Mouse (Mus musculus) liver, embryonic 14.5 days (tissue): ENCODE results near the gene Scn1b. TPM values are rescaled to one million over a fixed set of nuclear protein-coding genes. Genes with fewer than 3 reads are reported as not detected.

ENCODE experiments used
- ATAC-seq: fragments of 200-750 bp; cut with Nextera tagmentation; 2 replicates; pipeline ENCODE4 v1.8.0; 2017; ENCODE audit warnings: moderate number of reproducible peaks, mild to moderate bottlenecking, moderate library complexity; ENCODE audit not compliant: insufficient read depth
- DNase-seq, 3 experiments: peaks; one replicate each; pipeline ENCODE4 v3.0.0-alpha.2; 2012 to 2013; ENCODE audit warnings: low read depth in 3 of 3, low spot score in 3 of 3
- H3K27ac ChIP-seq: fragments of 300-500 bp; sonication (generic); 2 replicates; pipeline ENCODE4 v1.5.1; 2014; ENCODE audit warnings: moderate library complexity, mild to moderate bottlenecking, control low read depth, inconsistent platforms
- H3K27me3 ChIP-seq: fragments of 300-500 bp; sonication (generic); 2 replicates; pipeline ENCODE4 v1.6.1; 2014; ENCODE audit warnings: mild to moderate bottlenecking, low read length, moderate library complexity; ENCODE audit not compliant: control insufficient read depth, insufficient read depth
- H3K36me3 ChIP-seq: fragments of 300-500 bp; sonication (generic); replicated peaks from 2 replicates; pipeline ENCODE4 v1.6.1; 2014; ENCODE audit warnings: low read depth; ENCODE audit not compliant: control insufficient read depth, insufficient read depth
- H3K4me1 ChIP-seq, 2 experiments: fragments of 200-500 bp in 1 of 2; fragments of 300-500 bp in 1 of 2; sonication (generic) in 1 of 2; replicated peaks; 2 replicates each; pipeline ENCODE4 v1.6.1; 2012 to 2014; ENCODE audit warnings: antibody characterized with exemption in 1 of 2, inconsistent platforms in 1 of 2, low read length in 1 of 2; ENCODE audit not compliant: control insufficient read depth in 2 of 2, insufficient read depth in 2 of 2
- H3K4me2 ChIP-seq: fragments of 300-500 bp; sonication (generic); 2 replicates; pipeline ENCODE4 v1.6.1; 2014; ENCODE audit warnings: low read depth, mild to moderate bottlenecking, control low read depth, moderate library complexity
- H3K4me3 ChIP-seq, 2 experiments: fragments of 200-500 bp in 1 of 2; fragments of 300-500 bp in 1 of 2; sonication (generic) in 1 of 2; 2 replicates each; pipeline ENCODE4 v1.5.1; 2012 to 2014; ENCODE audit warnings: low read depth in 2 of 2, low read length in 2 of 2, mild to moderate bottlenecking in 2 of 2, control low read depth in 1 of 2, inconsistent platforms in 1 of 2, moderate library complexity in 1 of 2; ENCODE audit not compliant: insufficient read depth in 1 of 2
- H3K9ac ChIP-seq: fragments of 300-500 bp; sonication (generic); replicated peaks from 2 replicates; pipeline ENCODE4 v1.6.1; 2014; ENCODE audit warnings: mild to moderate bottlenecking, control low read depth, moderate library complexity
- H3K9me3 ChIP-seq: fragments of 300-500 bp; sonication (generic); 2 replicates; pipeline ENCODE4 v1.6.1; 2016; ENCODE audit warnings: low read length, mixed read lengths; ENCODE audit not compliant: control insufficient read depth
- CTCF ChIP-seq: IDR thresholded peaks from 2 replicates; pipeline ENCODE4 v1.5.1; 2016; ENCODE audit warnings: antibody characterized with exemption, low read depth, control low read depth
- EP300 ChIP-seq: IDR thresholded peaks from 2 replicates; pipeline ENCODE4 v1.6.1; 2016; ENCODE audit warnings: antibody characterized with exemption, low read depth
- whole genome bisulfite sequencing: fragments of 180-500 bp; shearing (Covaris S2); extraction: QIAGEN DNeasy Blood & Tissue Kit; methylation state at CpG from one replicate; pipeline ENCODE4 v1.1.7; 2014; ENCODE audit not compliant: insufficient replicate concordance; 5-methylcytosine and 5-hydroxymethylcytosine counted together
- polyA plus RNA-seq, 2 experiments: library from polyadenylated mRNA; depleted of rRNA in 1 of 2; stranded (reverse) in 1 of 2; unstranded in 1 of 2; fragments of >200 nt; fragmentation: Nextera tagmentation in 1 of 2; extraction: Ambion mirVana in 1 of 2; gene quantifications; 2 replicates each; pipeline versions ENCODE4 v1.2.1 to v1.2.3; 2012 to 2014

Scn1b gene
- polyA plus RNA-seq, 2 experiments: 0.52 to 1.0 TPM

- Histone ChIP-seq H3K27ac (no peak overlapping the region), H3K4me3 (no peak overlapping the region), H3K9ac (no peak overlapping the region), H3K9me3 (no peaks in the 10 kb centered on the region), H3K4me1 (peaks cover 0 to 3% of the 10 kb centered on the region in 2 experiments; a peak in 1 of 4 replicates), H3K4me2 (no peak overlapping the region), H3K27me3 (no peaks in the 10 kb centered on the region), H3K36me3 (no peaks in the 10 kb centered on the region)
- ATAC-seq: peak; percentile 48; the same call in 1 of the 2 replicates
- 6% methylated on average over 8 of the region's 8 CpGs for WGBS
- DNase-seq: no peak
- TF ChIP-seq CTCF: no peak
- no peak for TF ChIP-seq EP300
These were observed 41.6 kb upstream of the Scn1b start for GRCm38 (mm10) chr7:31168412-31168811.

DNA sequence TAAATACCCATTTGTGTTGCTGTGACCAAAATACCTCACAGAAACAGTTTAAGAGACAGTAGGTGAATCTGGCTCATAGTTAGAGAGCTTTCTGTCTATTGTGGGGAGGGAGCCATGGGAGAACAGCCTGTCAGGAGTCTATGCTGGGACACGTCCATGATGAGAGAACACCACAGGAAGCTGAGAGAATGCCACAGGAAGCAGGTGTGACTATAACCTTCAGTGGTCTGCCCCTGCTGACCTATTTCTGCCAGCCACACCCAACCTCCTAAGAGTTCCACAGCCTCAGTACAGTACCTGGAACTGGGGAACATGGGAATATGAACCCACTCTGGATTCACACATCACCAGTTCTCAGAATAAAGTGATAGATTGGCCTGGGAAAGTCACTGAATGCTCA lies 37.9 kb upstream of the Scn1b start:
- H3K4me2 ChIP-seq: no peak overlapping the region
- no peak overlapping the region for H3K9ac ChIP-seq
- ATAC-seq (no peak), DNase-seq (no peak)
- no peaks in the 10 kb centered on the region for H3K27me3 ChIP-seq
- 23% methylated on average over 1 of the region's 1 CpGs for whole genome bisulfite sequencing
- H3K4me1 ChIP-seq: peaks cover 0 to 11% of the 10 kb centered on the region in 2 experiments; a peak in 2 of 4 replicates
- H3K9me3 ChIP-seq: no peaks in the 10 kb centered on the region
- no peak overlapping the region for H3K4me3 ChIP-seq
- H3K27ac ChIP-seq: no peak overlapping the region
- TF ChIP-seq EP300 (no peak), CTCF (no peak)
- H3K36me3 ChIP-seq: no peaks in the 10 kb centered on the region

- no peak overlapping the region for H3K4me3 ChIP-seq
- no peak overlapping the region for H3K9ac ChIP-seq
- no peak for ATAC-seq
- H3K4me1 ChIP-seq: peaks cover 0 to 11% of the 10 kb centered on the region in 2 experiments; a peak in 2 of 4 replicates
- no peaks in the 10 kb centered on the region for H3K27me3 ChIP-seq
- no peaks in the 10 kb centered on the region for H3K36me3 ChIP-seq
- TF ChIP-seq CTCF (no peak), EP300 (no peak)
- no peak overlapping the region for H3K27ac ChIP-seq
- no peak overlapping the region for H3K4me2 ChIP-seq
- DNase-seq: no peak
- WGBS: 55% methylated on average over 3 of the region's 3 CpGs
- H3K9me3 ChIP-seq: no peaks in the 10 kb centered on the region
These were observed 37.1 kb upstream of the Scn1b start for GRCm38 (mm10) chr7:31163666-31164577.

DNA sequence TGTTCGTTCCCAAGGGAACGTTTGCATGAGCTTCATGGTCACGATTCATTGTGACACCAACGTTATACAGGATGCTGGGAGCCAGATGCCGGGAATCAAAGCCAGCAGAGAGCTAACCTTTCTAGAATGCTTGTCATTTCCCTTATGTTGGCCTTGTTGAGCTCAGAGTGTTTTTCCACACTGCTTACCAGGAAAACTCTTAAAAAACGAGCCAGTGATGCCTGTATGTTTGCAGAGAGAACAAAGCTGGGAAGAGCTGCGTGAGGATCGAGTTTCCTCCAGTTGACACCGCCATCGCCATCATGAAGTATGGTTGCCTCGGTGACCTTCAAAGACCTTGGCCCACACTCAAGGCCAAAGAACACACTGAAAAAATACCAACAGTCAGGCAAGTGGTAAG lies 35.5 kb upstream of the Scn1b start:
- H3K4me2 ChIP-seq: no peak overlapping the region
- ATAC-seq (no peak), DNase-seq (no peak)
- no peak overlapping the region for H3K4me3 ChIP-seq
- no peaks in the 10 kb centered on the region for H3K27me3 ChIP-seq
- no peaks in the 10 kb centered on the region for H3K9me3 ChIP-seq
- 64% methylated on average over 11 of the region's 11 CpGs for WGBS
- H3K4me1 ChIP-seq: peaks cover 0 to 8% of the 10 kb centered on the region in 2 experiments; a peak in 2 of 4 replicates
- TF ChIP-seq CTCF: no peak
- no peak for TF ChIP-seq EP300
- H3K9ac ChIP-seq: no peak overlapping the region
- H3K27ac ChIP-seq: no peak overlapping the region
- H3K36me3 ChIP-seq: no peaks in the 10 kb centered on the region

- H3K36me3 ChIP-seq: no peaks in the 10 kb centered on the region
- DNase-seq (no peak), ATAC-seq (no peak)
- H3K27ac ChIP-seq: no peak overlapping the region
- H3K9me3 ChIP-seq: no peaks in the 10 kb centered on the region
- no peak overlapping the region for H3K4me3 ChIP-seq
- WGBS: 39% methylated on average over 3 of the region's 3 CpGs
- no peaks in the 10 kb centered on the region for H3K27me3 ChIP-seq
- TF ChIP-seq EP300 (no peak), CTCF (no peak)
- H3K9ac ChIP-seq: no peak overlapping the region
- H3K4me1 ChIP-seq: peaks cover 0 to 8% of the 10 kb centered on the region in 2 experiments; a peak in 2 of 4 replicates
- no peak overlapping the region for H3K4me2 ChIP-seq
These were observed 35.0 kb upstream of the Scn1b start for GRCm38 (mm10) chr7:31161831-31162230.
